Mouse (Mus musculus) E14TG2a.4 (cell line): ENCODE data around the gene Dock2.

ENCODE experiments used
- CTCF ChIP-seq: conservative IDR thresholded peaks from 2 replicates; pipeline ENCODE4 v1.5.1; 2014; ENCODE audit warnings: low read length
- POU5F1 ChIP-seq: IDR thresholded peaks from 2 replicates; pipeline ENCODE4 v1.6.1; 2014; ENCODE audit warnings: low read length, borderline replicate concordance

DNA sequence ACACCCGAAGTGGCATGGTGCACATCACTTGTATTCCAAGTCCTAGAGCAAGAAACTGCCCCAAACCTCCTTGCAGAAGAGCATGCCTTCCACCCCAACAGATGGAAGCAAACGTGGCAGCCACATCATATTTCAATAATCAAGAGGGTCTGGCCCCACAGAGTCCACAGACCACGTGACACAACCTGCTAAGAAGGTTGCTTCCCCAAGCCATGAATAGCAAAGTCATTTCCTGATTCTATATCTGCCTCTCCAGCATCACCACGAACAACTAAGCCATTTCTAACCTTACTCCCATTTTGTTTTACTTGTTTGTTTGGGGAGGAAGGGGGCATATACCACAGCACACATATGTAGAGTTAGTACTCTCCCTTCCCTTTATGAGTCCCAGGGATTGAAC is 399.5 kb downstream of the Dock2 start:
- TF ChIP-seq CTCF (no peak), POU5F1 (no peak)
